Mouse (Mus musculus) stomach, embryonic 16.5 days (tissue): ENCODE results near the gene Gm13277. TPM values are rescaled to one million over a fixed set of nuclear protein-coding genes. Genes with fewer than 3 reads are reported as not detected.

Experiments used
- polyA plus RNA-seq: library from polyadenylated mRNA; unstranded; fragments of >200 nt; fragmentation: Nextera tagmentation; extraction: Ambion mirVana; gene quantifications from 2 replicates; pipeline ENCODE4 v1.2.1, GENCODE M21; 2015

Gm13277 gene
- polyA plus RNA-seq, 1 experiment from 2014 or later = not detected

Other genes starting within 250 kb of the Gm13277 start
- gene Ifna15, start 230.4 kb upstream of the Gm13277 start, polyA plus RNA-seq = not detected in 2 replicates
- not detected in 2 replicates for gene Ifna14, start 216.8 kb upstream of the Gm13277 start, polyA plus RNA-seq
- not detected in 2 replicates for gene Ifna9, start 196.2 kb upstream of the Gm13277 start, polyA plus RNA-seq
- not detected in 2 replicates for gene Ifna12, start 185.3 kb upstream of the Gm13277 start, polyA plus RNA-seq
- gene C87499, start 154.2 kb upstream of the Gm13277 start, polyA plus RNA-seq = not detected in 2 replicates
- not detected in 2 replicates for gene Ifna13, start 144.2 kb upstream of the Gm13277 start, polyA plus RNA-seq
- not detected in 2 replicates for gene Ifna16, start 111.7 kb upstream of the Gm13277 start, polyA plus RNA-seq
- not detected in 2 replicates for gene Ifna2, start 104.7 kb upstream of the Gm13277 start, polyA plus RNA-seq
- not detected in 2 replicates for gene Ifnab, start 97.3 kb upstream of the Gm13277 start, polyA plus RNA-seq
- 0.36 and 0.51 TPM in 2 replicates for gene Gm26566, start 66.8 kb upstream of the Gm13277 start, polyA plus RNA-seq
- gene Klhl9, start 66.2 kb upstream of the Gm13277 start, polyA plus RNA-seq = 83.6 and 87.9 TPM in 2 replicates
- gene Gm13271, start 33.8 kb upstream of the Gm13277 start, polyA plus RNA-seq = not detected in 2 replicates
- gene Gm13283, start 28.5 kb upstream of the Gm13277 start, polyA plus RNA-seq = 0.19 and 0.26 TPM in 2 replicates
- 0.59 and 0.89 TPM in 2 replicates for gene Gm13290, start 14.8 kb upstream of the Gm13277 start, polyA plus RNA-seq
- gene Gm13289, start 11.7 kb upstream of the Gm13277 start, polyA plus RNA-seq = not detected in 2 replicates
- gene Gm13272, start 8.8 kb upstream of the Gm13277 start, polyA plus RNA-seq = 0.28 TPM in 1 of 2 replicates, not detected in the other
- 0.48 TPM in 1 of 2 replicates, not detected in the other for gene Ifnz, start 6.5 kb upstream of the Gm13277 start, polyA plus RNA-seq
- gene Gm13276, start 2.9 kb upstream of the Gm13277 start, polyA plus RNA-seq = not detected in 2 replicates
- gene Gm13278, start 2.9 kb downstream of the Gm13277 start, polyA plus RNA-seq = not detected in 2 replicates
- not detected in 2 replicates for gene Gm13275, start 5.9 kb downstream of the Gm13277 start, polyA plus RNA-seq
- gene Gm13279, start 8.8 kb downstream of the Gm13277 start, polyA plus RNA-seq = not detected in 2 replicates
- gene Gm13285, start 11.0 kb downstream of the Gm13277 start, polyA plus RNA-seq = 0.70 and 1.1 TPM in 2 replicates
- not detected in 2 replicates for gene Gm13287, start 14.6 kb downstream of the Gm13277 start, polyA plus RNA-seq
- 0.06 and 0.15 TPM in 2 replicates for gene Gm13288, start 16.9 kb downstream of the Gm13277 start, polyA plus RNA-seq
- gene Ifna7, start 27.6 kb downstream of the Gm13277 start, polyA plus RNA-seq = not detected in 2 replicates
- not detected in 2 replicates for gene Ifna11, start 31.3 kb downstream of the Gm13277 start, polyA plus RNA-seq
- gene Ifna6, start 38.8 kb downstream of the Gm13277 start, polyA plus RNA-seq = not detected in 2 replicates
- not detected in 2 replicates for gene Ifna5, start 46.9 kb downstream of the Gm13277 start, polyA plus RNA-seq
- gene Ifna4, start 53.2 kb downstream of the Gm13277 start, polyA plus RNA-seq = not detected in 2 replicates
- not detected in 2 replicates for gene Ifna1, start 61.5 kb downstream of the Gm13277 start, polyA plus RNA-seq
- not detected in 2 replicates for gene Ifne, start 91.6 kb downstream of the Gm13277 start, polyA plus RNA-seq